Mouse (Mus musculus): ENCODE results near the gene Serpinb6b. TPM values are rescaled to one million over a fixed set of nuclear protein-coding genes. Genes with fewer than 3 reads are reported as not detected.

Serpinb6b gene
- polyA plus RNA-seq, 1 experiment from 2014 or later = 11.1 TPM

GRCm38 (mm10) chr13:32993152-32993893 lies 28.3 kb downstream of the Serpinb6b start:
- H3K9me3 ChIP-seq = no peaks in the 10 kb centered on the region
- H3K4me3 ChIP-seq = no peak overlapping the region
- peak overlapping the region; percentile 80 for H3K27ac ChIP-seq
- no peak for DNase-seq (ENCODE audit: low spot score)
- WGBS = 57% methylated on average over 10 of the region's 10 CpGs
- no peaks in the 10 kb centered on the region for H3K36me3 ChIP-seq
- no peaks in the 10 kb centered on the region for H3K27me3 ChIP-seq (ENCODE audit: insufficient read depth, poor library complexity, severe bottlenecking)
- peaks cover 15% of the 10 kb centered on the region for H3K4me1 ChIP-seq

- no peak for DNase-seq (ENCODE audit: low spot score)
- peaks cover 15% of the 10 kb centered on the region for H3K4me1 ChIP-seq
- WGBS = 80% methylated on average over 2 of the region's 2 CpGs
- H3K27me3 ChIP-seq (ENCODE audit: insufficient read depth, poor library complexity, severe bottlenecking) = no peaks in the 10 kb centered on the region
- peak overlapping the region; percentile 80 for H3K27ac ChIP-seq
- no peaks in the 10 kb centered on the region for H3K9me3 ChIP-seq
- H3K36me3 ChIP-seq = no peaks in the 10 kb centered on the region
- H3K4me3 ChIP-seq = no peak overlapping the region
Measured at GRCm38 (mm10) chr13:32993894-32994242, 28.9 kb downstream of the Serpinb6b start.

GRCm38 (mm10) chr13:32995051-32995450 lies 30.0 kb downstream of the Serpinb6b start:
- H3K27ac ChIP-seq = no peak overlapping the region
- no peaks in the 10 kb centered on the region for H3K36me3 ChIP-seq
- no peaks in the 10 kb centered on the region for H3K9me3 ChIP-seq
- DNase-seq (ENCODE audit: low spot score) = no peak
- H3K4me1 ChIP-seq = peaks cover 15% of the 10 kb centered on the region
- H3K4me3 ChIP-seq = no peak overlapping the region
- no peaks in the 10 kb centered on the region for H3K27me3 ChIP-seq (ENCODE audit: insufficient read depth, poor library complexity, severe bottlenecking)
- 83% methylated on average over 4 of the region's 4 CpGs for WGBS

GRCm38 (mm10) chr13:33001341-33001740 lies 36.3 kb downstream of the Serpinb6b start:
- Histone ChIP-seq H3K4me3 (no peak overlapping the region), H3K36me3 (no peaks in the 10 kb centered on the region), H3K9me3 (no peaks in the 10 kb centered on the region), H3K4me1 (peaks cover 15% of the 10 kb centered on the region), H3K27ac (no peak overlapping the region), H3K27me3 (ENCODE audit: insufficient read depth, poor library complexity, severe bottlenecking) (no peaks in the 10 kb centered on the region)
- WGBS = 88% methylated on average over 5 of the region's 5 CpGs
- no peak for DNase-seq (ENCODE audit: low spot score)

GRCm38 (mm10) chr13:33002950-33003349 lies 37.9 kb downstream of the Serpinb6b start, which contains the start of gene Serpinb9:
TSS of gene Serpinb9 (plus strand) at chr13:33003250.
- WGBS = 83% methylated on average over 3 of the region's 3 CpGs
- no peaks in the 10 kb centered on the region for H3K9me3 ChIP-seq
- no peak for DNase-seq (ENCODE audit: low spot score)

GRCm38 (mm10) chr13:33003523-33004413 lies 38.8 kb downstream of the Serpinb6b start:
- H3K9me3 ChIP-seq = no peaks in the 10 kb centered on the region
- H3K4me3 ChIP-seq = peak overlapping the region; percentile 53
- DNase-seq (ENCODE audit: low spot score) = no peak
- H3K36me3 ChIP-seq = no peaks in the 10 kb centered on the region
- H3K4me1 ChIP-seq = peaks cover 15% of the 10 kb centered on the region
- WGBS = 68% methylated on average over 9 of the region's 9 CpGs
- peak overlapping the region; percentile 86 for H3K27ac ChIP-seq
- H3K27me3 ChIP-seq (ENCODE audit: insufficient read depth, poor library complexity, severe bottlenecking) = no peaks in the 10 kb centered on the region

More at GRCm38 (mm10) chr13:33002950-33003349, 37.9 kb downstream of the Serpinb6b start, which contains the start of gene Serpinb9:
- no peaks in the 10 kb centered on the region for H3K27me3 ChIP-seq (ENCODE audit: insufficient read depth, poor library complexity, severe bottlenecking)
- peak within 1 kb of the TSS; percentile 53 for H3K4me3 ChIP-seq
- H3K27ac ChIP-seq = peak within 1 kb of the TSS; percentile 86
- peaks cover 15% of the 10 kb centered on the region for H3K4me1 ChIP-seq
- no peaks in the 10 kb centered on the region for H3K36me3 ChIP-seq

- Histone ChIP-seq H3K4me1 (peaks cover 15% of the 10 kb centered on the region), H3K36me3 (no peaks in the 10 kb centered on the region), H3K27me3 (ENCODE audit: insufficient read depth, poor library complexity, severe bottlenecking) (no peaks in the 10 kb centered on the region), H3K4me3 (peak overlapping the region; percentile 53), H3K27ac (peak overlapping the region; percentile 86), H3K9me3 (no peaks in the 10 kb centered on the region)
- peak; percentile 94 for DNase-seq (ENCODE audit: low spot score)
- 16% methylated on average over 12 of the region's 12 CpGs for WGBS
Measured at GRCm38 (mm10) chr13:33004414-33005105, 39.6 kb downstream of the Serpinb6b start.

GRCm38 (mm10) chr13:33005501-33006075 lies 40.6 kb downstream of the Serpinb6b start:
- Histone ChIP-seq H3K9me3 (no peaks in the 10 kb centered on the region), H3K27ac (0 out of 2 replicates have a peak overlapping the region, but pooled peaks have one; percentile 86), H3K36me3 (no peaks in the 10 kb centered on the region), H3K4me3 (no peak overlapping the region), H3K27me3 (ENCODE audit: insufficient read depth, poor library complexity, severe bottlenecking) (no peaks in the 10 kb centered on the region), H3K4me1 (peaks cover 15% of the 10 kb centered on the region)
- no peak for DNase-seq (ENCODE audit: low spot score)
- 60% methylated on average over 2 of the region's 2 CpGs for WGBS

- H3K4me3 ChIP-seq = no peak overlapping the region
- H3K4me1 ChIP-seq = peaks cover 15% of the 10 kb centered on the region
- no peaks in the 10 kb centered on the region for H3K27me3 ChIP-seq (ENCODE audit: insufficient read depth, poor library complexity, severe bottlenecking)
- 77% methylated on average over 3 of the region's 3 CpGs for WGBS
- no peaks in the 10 kb centered on the region for H3K9me3 ChIP-seq
- H3K27ac ChIP-seq = no peak overlapping the region
- no peak for DNase-seq (ENCODE audit: low spot score)
- H3K36me3 ChIP-seq = no peaks in the 10 kb centered on the region
Measured at GRCm38 (mm10) chr13:33006555-33006954, 41.5 kb downstream of the Serpinb6b start.

GRCm38 (mm10) chr13:33012395-33012794 lies 47.4 kb downstream of the Serpinb6b start:
- WGBS = 88% methylated on average over 1 of the region's 1 CpGs
- no peak for DNase-seq (ENCODE audit: low spot score)
- H3K27me3 ChIP-seq (ENCODE audit: insufficient read depth, poor library complexity, severe bottlenecking) = no peaks in the 10 kb centered on the region
- no peak overlapping the region for H3K4me3 ChIP-seq
- H3K27ac ChIP-seq = no peak overlapping the region
- no peaks in the 10 kb centered on the region for H3K9me3 ChIP-seq
- H3K36me3 ChIP-seq = 0 out of 2 replicates have a peak, but pooled peaks cover 2% of the 10 kb centered on the region
- no peaks in the 10 kb centered on the region for H3K4me1 ChIP-seq

- H3K36me3 ChIP-seq = 0 out of 2 replicates have a peak, but pooled peaks cover 2% of the 10 kb centered on the region
- no peaks in the 10 kb centered on the region for H3K27me3 ChIP-seq (ENCODE audit: insufficient read depth, poor library complexity, severe bottlenecking)
- H3K27ac ChIP-seq = no peak overlapping the region
- no peaks in the 10 kb centered on the region for H3K4me1 ChIP-seq
- no peak overlapping the region for H3K4me3 ChIP-seq
- WGBS = 67% methylated on average over 2 of the region's 2 CpGs
- H3K9me3 ChIP-seq = no peaks in the 10 kb centered on the region
- no peak for DNase-seq (ENCODE audit: low spot score)
Measured at GRCm38 (mm10) chr13:33013271-33013670, 48.3 kb downstream of the Serpinb6b start.

GRCm38 (mm10) chr13:33022371-33022770 lies 57.4 kb downstream of the Serpinb6b start:
- H3K9me3 ChIP-seq = no peaks in the 10 kb centered on the region
- no peak overlapping the region for H3K4me3 ChIP-seq
- DNase-seq (ENCODE audit: low spot score) = no peak
- no peaks in the 10 kb centered on the region for H3K36me3 ChIP-seq
- H3K27me3 ChIP-seq (ENCODE audit: insufficient read depth, poor library complexity, severe bottlenecking) = no peaks in the 10 kb centered on the region
- no peak overlapping the region for H3K27ac ChIP-seq
- WGBS = 89% methylated on average over 1 of the region's 1 CpGs
- peaks cover 2% of the 10 kb centered on the region; the same call in 1 of the 2 replicates for H3K4me1 ChIP-seq
